Mouse (Mus musculus) midbrain, embryonic 16.5 days (tissue): ENCODE data around the gene St8sia2. TPM values are rescaled to one million over a fixed set of nuclear protein-coding genes. Genes with fewer than 3 reads are reported as not detected.

Experiments
- ATAC-seq: fragments of 200-750 bp; cut with Nextera tagmentation; 2 replicates; pipeline ENCODE4 v1.8.0; 2017; ENCODE audit warnings: moderate TSS enrichment
- H3K27ac ChIP-seq: fragments of 300-500 bp; sonication (generic); 2 replicates; pipeline ENCODE4 v1.5.1; 2014; ENCODE audit warnings: mild to moderate bottlenecking, low read length, mixed read lengths
- H3K27me3 ChIP-seq: fragments of 300-500 bp; sonication (generic); 2 replicates; pipeline ENCODE4 v1.6.1; 2014; ENCODE audit warnings: low read depth, low read length, mixed read lengths; ENCODE audit not compliant: control insufficient read depth, insufficient read depth
- H3K36me3 ChIP-seq: fragments of 300-500 bp; sonication (generic); 2 replicates; pipeline ENCODE4 v1.6.1; 2014; ENCODE audit warnings: mild to moderate bottlenecking, low read length, moderate library complexity, mixed read lengths; ENCODE audit not compliant: control insufficient read depth, insufficient read depth
- H3K4me1 ChIP-seq: fragments of 300-500 bp; sonication (generic); 2 replicates; pipeline ENCODE4 v1.6.1; 2014; ENCODE audit warnings: mild to moderate bottlenecking, low read length, mixed read lengths; ENCODE audit not compliant: control insufficient read depth, insufficient read depth
- H3K4me2 ChIP-seq: fragments of 300-500 bp; sonication (generic); 2 replicates; pipeline ENCODE4 v1.6.1; 2014; ENCODE audit warnings: mild to moderate bottlenecking, low read length, mixed read lengths
- H3K4me3 ChIP-seq: fragments of 300-500 bp; sonication (generic); 2 replicates; pipeline ENCODE4 v1.5.1; 2014; ENCODE audit warnings: low read depth, mild to moderate bottlenecking, low read length, moderate library complexity, mixed read lengths
- H3K9ac ChIP-seq: fragments of 300-500 bp; sonication (generic); 2 replicates; pipeline ENCODE4 v1.6.1; 2014; ENCODE audit warnings: low read depth, low read length, mixed read lengths
- H3K9me3 ChIP-seq: fragments of 300-500 bp; sonication (generic); replicated peaks from 2 replicates; pipeline ENCODE4 v1.6.1; 2014; ENCODE audit warnings: mild to moderate bottlenecking, low read length, mixed read lengths; ENCODE audit not compliant: control insufficient read depth, poor library complexity, severe bottlenecking
- WGBS: fragments of 180-500 bp; shearing (Covaris S2); extraction: QIAGEN DNeasy Blood & Tissue Kit; methylation state at CpG from one replicate; pipeline ENCODE4 v1.1.7; 2014; 5-methylcytosine and 5-hydroxymethylcytosine counted together
- polyA plus RNA-seq: library from polyadenylated mRNA; unstranded; fragments of >200 nt; fragmentation: Nextera tagmentation; extraction: Ambion mirVana; gene quantifications from 2 replicates; pipeline ENCODE4 v1.2.1, GENCODE M21; 2015

The St8sia2 gene
- polyA plus RNA-seq, 1 experiment from 2014 or later: 117 TPM

DNA sequence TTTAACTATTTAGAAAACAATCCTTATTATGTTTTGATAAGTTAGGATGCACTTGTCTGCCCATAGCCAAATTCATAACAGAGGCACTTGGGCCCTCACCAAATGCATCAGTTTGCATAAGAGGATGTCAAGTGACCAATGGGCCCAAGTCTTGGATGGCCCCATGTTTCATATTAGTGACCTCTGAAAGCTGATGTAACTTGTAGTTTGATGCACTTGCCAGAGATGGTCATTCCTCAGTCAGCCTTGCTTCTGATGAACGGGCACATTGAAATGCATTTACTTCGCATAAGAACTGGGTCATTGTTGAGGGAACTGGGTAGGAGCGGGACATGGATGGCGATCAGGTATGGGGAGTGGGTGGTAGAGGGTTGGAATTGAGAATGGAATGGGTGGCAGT lies 102.6 kb downstream of the St8sia2 start:
- 92% methylated on average over 4 of the region's 4 CpGs for WGBS
- Histone ChIP-seq H3K4me3 (no peak overlapping the region), H3K4me2 (no peak overlapping the region), H3K27me3 (no peaks in the 10 kb centered on the region), H3K27ac (no peak overlapping the region), H3K36me3 (no peaks in the 10 kb centered on the region), H3K4me1 (peaks cover 11% of the 10 kb centered on the region), H3K9me3 (no peaks in the 10 kb centered on the region), H3K9ac (no peak overlapping the region)
- no peak for ATAC-seq

DNA sequence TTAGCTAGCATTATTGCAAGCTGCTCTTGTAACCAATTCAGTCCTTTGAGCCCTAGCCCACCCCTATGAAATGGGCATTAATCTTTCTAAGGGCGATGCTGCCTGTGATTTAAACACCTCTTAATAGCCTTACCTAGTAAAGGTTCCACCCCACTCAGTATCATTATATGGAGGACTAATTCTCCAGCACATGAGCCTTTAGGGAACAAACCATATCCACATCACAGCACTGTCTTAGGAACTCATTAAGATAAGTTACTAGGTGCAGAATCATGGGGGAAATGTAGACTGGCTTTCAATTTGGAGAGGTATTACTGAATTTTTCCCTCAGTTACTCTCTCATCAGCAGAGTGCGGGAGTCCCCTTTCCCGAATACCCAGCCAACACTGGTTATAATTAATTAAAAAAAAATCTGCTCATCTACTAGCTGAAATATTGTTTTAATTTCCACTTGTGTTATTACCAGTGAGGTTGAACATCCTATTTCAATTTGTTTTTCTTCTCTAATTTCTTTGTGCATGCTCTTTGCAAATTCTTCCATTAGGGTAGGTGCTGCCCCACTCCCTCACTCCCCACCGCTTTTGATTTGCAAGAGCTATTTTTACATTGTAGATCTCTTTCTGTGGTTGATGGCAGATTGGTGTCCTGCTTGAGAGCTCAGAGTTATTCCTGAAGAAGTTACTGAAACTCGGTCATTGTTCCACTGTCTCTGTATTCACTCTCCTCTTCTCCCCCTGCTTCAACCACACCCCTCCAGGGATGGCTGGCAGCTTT lies 103.9 kb downstream of the St8sia2 start:
- Histone ChIP-seq H3K36me3 (no peaks in the 10 kb centered on the region), H3K4me2 (no peak overlapping the region), H3K9me3 (no peaks in the 10 kb centered on the region), H3K27me3 (no peaks in the 10 kb centered on the region), H3K4me3 (no peak overlapping the region), H3K27ac (no peak overlapping the region), H3K4me1 (peaks cover 11% of the 10 kb centered on the region), H3K9ac (no peak overlapping the region)
- no peak for ATAC-seq
- 80% methylated on average over 5 of the region's 5 CpGs for WGBS

DNA sequence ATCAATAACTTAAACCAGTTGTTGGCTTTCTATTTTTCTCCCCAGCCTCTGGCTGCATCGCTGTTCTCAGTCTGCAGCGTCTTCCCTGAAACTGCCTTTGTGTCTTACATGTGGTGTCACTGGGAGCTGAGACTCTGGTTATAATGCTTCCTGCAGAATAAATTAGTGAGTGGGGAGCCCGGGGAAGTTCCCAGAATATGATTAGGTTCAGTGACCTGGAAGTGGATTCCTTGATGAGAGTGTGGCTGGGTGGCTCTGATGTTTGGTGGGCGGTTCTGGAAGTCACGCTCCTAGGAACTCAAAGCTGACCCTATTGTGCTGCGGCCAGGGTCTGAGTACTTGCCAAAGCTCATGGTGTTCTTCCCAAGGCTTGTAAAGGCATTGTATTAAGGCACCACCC lies 119.0 kb downstream of the St8sia2 start:
- Histone ChIP-seq H3K27ac (no peak overlapping the region), H3K36me3 (no peaks in the 10 kb centered on the region)
- WGBS: 18% methylated on average over 6 of the region's 6 CpGs

DNA sequence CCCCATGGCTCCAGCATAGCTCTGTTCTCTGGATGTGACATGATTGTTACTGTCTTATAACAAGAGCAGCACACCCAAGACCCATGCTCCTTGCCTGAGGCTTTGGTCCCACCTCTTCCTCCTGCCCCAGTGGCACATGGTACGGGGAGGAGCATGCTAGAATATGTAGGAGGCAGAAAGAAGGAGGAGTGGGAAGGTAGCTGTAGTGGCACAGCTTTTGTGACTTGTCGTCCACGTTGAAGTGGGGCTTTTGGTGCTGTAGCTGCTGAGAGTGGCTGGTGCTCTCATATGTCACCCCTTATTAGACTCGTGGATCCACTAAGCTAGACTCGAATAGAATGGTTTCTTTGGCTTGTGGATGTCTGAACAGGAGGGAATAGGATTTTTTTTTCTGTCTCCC lies 121.7 kb downstream of the St8sia2 start:
- no peaks in the 10 kb centered on the region for H3K36me3 ChIP-seq
- peaks cover 12% of the 10 kb centered on the region for H3K4me1 ChIP-seq
- H3K9me3 ChIP-seq: no peaks in the 10 kb centered on the region
- no peak overlapping the region for H3K9ac ChIP-seq
- no peak overlapping the region for H3K4me3 ChIP-seq
- H3K27me3 ChIP-seq: no peaks in the 10 kb centered on the region
- H3K4me2 ChIP-seq: no peak overlapping the region
- WGBS: 85% methylated on average over 5 of the region's 5 CpGs
- 0 out of 2 replicates have a peak overlapping the region, but pooled peaks have one; percentile 8 for H3K27ac ChIP-seq
- no peak for ATAC-seq

More for the DNA sequence above, 119.0 kb downstream of the St8sia2 start:
- no peaks in the 10 kb centered on the region for H3K9me3 ChIP-seq
- no peaks in the 10 kb centered on the region for H3K27me3 ChIP-seq
- no peak overlapping the region for H3K4me2 ChIP-seq
- H3K9ac ChIP-seq: no peak overlapping the region
- ATAC-seq: no peak
- no peak overlapping the region for H3K4me3 ChIP-seq
- H3K4me1 ChIP-seq: peaks cover 12% of the 10 kb centered on the region

DNA sequence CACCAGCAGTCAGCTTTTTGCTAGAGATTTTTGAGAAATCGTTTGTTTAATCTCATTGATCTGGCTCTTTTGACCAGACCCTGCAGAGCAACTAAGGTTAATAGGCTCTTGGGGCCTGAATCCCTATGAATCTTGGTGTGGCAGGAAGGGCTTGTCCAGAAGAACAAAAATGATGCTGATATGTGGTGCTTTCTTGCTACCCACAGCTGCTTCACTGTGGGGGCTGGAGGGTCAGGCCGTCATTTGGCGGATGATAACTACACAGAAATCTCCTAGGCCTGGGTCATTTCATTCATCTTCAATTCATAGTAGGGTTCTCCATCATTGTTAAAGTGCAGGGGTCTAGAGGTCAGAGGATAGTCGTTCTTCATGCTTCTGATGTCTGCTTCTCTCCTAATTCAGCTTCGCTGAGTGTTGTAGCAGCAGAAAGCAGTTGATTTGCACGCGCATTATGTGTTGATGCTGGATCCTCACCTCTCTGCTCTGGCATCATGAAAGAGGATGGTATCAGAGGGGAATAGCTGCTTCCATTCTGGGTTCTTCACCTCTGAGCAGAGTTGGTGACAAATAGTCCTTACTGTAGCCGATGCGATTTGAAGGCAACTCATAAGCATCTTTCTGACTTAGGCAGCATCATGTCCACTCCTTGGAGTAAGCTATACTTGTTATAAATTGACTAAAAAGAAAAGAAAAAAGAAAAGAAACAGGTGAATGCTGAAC lies 122.4 kb downstream of the St8sia2 start:
- Histone ChIP-seq H3K4me3 (no peak overlapping the region), H3K27me3 (no peaks in the 10 kb centered on the region), H3K36me3 (no peaks in the 10 kb centered on the region), H3K27ac (no peak overlapping the region), H3K9ac (no peak overlapping the region), H3K4me2 (no peak overlapping the region), H3K9me3 (no peaks in the 10 kb centered on the region), H3K4me1 (peaks cover 12% of the 10 kb centered on the region)
- 76% methylated on average over 9 of the region's 9 CpGs for WGBS
- no peak for ATAC-seq

DNA sequence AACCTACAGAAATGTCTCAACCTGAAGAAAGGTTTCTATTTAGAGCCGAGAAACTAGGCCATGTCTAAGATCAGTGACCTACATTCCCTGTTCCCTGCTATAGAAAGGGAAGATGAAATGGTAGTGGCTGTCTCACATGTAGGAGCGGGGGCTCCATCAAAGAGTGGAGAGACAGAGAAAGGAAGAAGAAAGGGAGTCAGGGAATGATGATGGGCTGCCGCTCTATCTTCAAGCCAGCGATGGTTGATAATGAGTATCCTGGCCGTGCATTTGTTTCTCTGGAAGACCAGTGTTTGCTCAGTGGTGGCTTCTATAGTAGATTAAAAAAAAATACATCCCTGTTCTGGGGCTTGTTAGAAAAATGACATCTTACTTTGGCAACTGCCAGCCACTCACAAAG lies 123.0 kb downstream of the St8sia2 start:
- WGBS: 75% methylated on average over 5 of the region's 5 CpGs
- ATAC-seq: peak; percentile 52; the same call in 1 of the 2 replicates
- H3K27ac ChIP-seq: no peak overlapping the region

More for the DNA sequence above, 123.0 kb downstream of the St8sia2 start:
- no peaks in the 10 kb centered on the region for H3K9me3 ChIP-seq
- no peak overlapping the region for H3K9ac ChIP-seq
- H3K36me3 ChIP-seq: no peaks in the 10 kb centered on the region
- H3K27me3 ChIP-seq: no peaks in the 10 kb centered on the region
- peaks cover 12% of the 10 kb centered on the region for H3K4me1 ChIP-seq
- no peak overlapping the region for H3K4me3 ChIP-seq
- H3K4me2 ChIP-seq: no peak overlapping the region
